Mouse (Mus musculus) cerebellum, adult (tissue): ENCODE data around the gene Rarres1.

Experiments
- ATAC-seq: cut with Nextera tagmentation; 2 replicates; pipeline ENCODE4 v1.9.2; 2017; ENCODE audit warnings: mild to moderate bottlenecking, moderate library complexity, mixed read lengths; ENCODE audit not compliant: insufficient number of reproducible peaks, low FRiP score, low TSS enrichment

The Rarres1 gene

GRCm38 (mm10) chr3:67515274-67515801, at the start of gene Rarres1:
TSS of gene Rarres1 (minus strand) at chr3:67515523.
- ATAC-seq = 0 out of 2 replicates have a peak, but pooled peaks have one; percentile 12

DNA sequence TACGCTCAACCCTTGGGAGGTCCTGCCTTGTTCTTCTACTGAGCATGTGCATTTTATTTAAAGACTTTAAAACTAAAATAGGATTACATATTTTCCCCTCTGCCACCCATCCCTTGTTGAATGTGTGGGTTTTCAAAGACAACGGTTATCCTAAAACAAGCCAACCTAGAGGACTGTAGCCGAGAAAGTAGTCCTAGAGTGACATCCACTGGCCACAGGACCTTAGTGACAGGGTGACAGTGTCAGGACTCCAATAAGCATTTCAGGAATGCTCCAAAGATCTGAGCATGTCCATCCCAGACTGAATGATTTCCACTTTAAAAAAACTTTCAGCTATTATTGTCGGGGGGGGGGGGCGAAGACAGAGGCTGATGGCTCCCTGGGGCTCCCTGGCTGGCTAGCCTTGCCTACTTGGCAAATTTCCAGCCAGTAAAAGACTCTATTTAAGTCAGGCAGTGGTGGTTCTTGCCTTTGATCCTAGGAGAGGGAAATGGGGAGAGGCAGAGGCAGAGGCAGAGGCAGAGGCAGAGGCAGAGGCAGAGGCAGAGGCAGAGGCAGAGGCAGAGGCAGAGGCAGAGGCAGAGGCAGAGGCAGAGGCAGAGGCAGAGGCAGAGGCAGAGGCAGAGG, 49.5 kb upstream of the Rarres1 start:
- no peak for ATAC-seq

GRCm38 (mm10) chr3:67557718-67558354, 42.5 kb upstream of the Rarres1 start:
- no peak for ATAC-seq

GRCm38 (mm10) chr3:67557200-67557651, 41.9 kb upstream of the Rarres1 start:
- no peak for ATAC-seq

DNA sequence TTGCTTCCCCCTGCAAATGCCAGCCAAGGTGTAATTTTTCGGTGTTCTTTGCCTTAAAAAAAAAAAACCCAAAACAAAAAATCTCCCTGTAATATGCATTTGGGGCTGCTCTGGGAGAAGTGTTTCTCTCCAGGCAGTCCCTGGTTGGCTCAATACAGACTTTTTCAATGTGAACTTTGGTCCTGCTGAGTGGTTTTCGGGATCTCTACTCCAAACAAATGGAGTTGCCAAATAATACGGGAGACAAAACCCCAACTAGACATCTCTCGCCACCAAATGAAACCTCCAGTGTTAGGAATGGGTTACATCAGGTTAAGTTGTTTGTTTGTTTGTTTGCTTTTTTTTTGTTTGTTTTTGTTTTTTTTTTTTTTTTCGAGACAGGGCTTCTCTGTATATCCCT, 39.9 kb upstream of the Rarres1 start:
- no peak for ATAC-seq

DNA sequence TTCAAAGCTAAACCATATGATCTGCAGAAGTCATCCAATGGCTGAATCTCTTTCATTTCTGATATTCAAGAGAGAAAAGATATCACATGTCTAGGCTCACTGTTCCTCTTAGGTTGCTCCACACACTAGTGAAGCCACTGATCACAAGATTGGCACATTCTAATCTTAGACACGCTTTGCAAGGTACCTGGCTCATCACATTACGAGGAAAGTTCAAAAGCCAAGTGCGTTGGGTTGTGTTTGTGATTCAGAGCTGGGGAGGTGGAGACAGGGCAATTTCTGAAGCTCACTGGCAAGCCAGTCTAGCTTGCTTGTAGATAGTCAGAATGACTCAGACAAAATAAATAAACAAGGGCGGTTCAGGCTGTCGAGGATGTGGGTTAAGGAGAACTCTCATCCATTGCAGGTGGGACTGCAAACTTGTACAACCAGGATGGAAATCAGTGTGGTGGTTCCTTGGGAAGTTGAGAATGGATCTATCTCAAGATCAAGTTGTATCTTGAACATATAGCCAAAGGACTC, 38.7 kb upstream of the Rarres1 start:
- ATAC-seq = no peak

DNA sequence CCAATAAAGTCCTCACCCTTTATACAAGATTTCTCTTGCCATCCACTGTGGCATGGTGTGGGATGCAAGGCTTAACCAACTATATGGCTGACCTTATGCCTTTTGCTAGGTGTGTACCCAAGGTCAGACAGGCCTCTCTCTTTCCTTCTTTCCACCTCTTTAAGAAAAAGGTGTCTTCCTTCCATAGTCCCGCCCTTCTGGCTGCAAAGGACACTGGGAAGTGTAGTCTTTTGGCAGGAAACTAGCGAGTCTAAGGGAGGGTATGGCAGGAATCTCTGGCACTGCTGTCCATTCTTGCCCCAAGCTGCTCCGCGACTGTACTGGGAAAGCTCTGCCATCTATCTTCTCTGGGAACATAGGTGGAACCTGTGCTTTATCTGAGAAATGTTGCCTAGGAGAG, 38.0 kb upstream of the Rarres1 start:
- peak; percentile 46; the same call in 1 of the 2 replicates for ATAC-seq

GRCm38 (mm10) chr3:67551193-67551592, 35.9 kb upstream of the Rarres1 start:
- ATAC-seq = no peak

- no peak for ATAC-seq
These were observed 28.3 kb upstream of the Rarres1 start for GRCm38 (mm10) chr3:67543630-67544029.

- no peak for ATAC-seq
These were observed 9.4 kb upstream of the Rarres1 start for GRCm38 (mm10) chr3:67524768-67525167.

GRCm38 (mm10) chr3:67522709-67523108, 7.4 kb upstream of the Rarres1 start:
- no peak for ATAC-seq

DNA sequence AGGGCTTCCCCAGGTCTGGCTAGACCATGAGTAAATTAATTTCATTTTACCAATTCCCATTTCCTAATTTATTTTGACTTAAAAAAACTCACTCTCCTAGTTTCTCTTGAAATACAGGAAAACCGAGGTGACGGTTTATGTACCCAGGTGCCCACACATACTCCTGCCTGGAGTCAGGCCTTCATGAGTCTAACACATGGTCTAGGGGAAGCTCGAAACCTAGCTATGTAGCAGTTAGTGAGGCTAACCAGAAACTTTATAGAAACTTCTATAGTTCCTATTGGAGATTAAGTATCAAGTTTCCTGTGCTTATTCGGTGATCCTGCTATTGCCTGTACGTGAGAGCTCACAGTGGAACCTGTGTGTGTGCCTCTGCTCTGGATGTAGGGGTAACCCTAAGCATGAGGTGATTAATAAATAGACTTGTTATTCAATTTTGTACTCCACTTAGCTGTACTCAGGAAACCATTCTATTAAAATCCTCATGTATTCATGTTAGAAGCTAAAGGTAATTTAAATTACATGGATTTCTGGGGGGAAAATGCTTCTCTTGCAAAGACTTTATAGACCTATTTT, 5.3 kb upstream of the Rarres1 start:
- no peak for ATAC-seq

DNA sequence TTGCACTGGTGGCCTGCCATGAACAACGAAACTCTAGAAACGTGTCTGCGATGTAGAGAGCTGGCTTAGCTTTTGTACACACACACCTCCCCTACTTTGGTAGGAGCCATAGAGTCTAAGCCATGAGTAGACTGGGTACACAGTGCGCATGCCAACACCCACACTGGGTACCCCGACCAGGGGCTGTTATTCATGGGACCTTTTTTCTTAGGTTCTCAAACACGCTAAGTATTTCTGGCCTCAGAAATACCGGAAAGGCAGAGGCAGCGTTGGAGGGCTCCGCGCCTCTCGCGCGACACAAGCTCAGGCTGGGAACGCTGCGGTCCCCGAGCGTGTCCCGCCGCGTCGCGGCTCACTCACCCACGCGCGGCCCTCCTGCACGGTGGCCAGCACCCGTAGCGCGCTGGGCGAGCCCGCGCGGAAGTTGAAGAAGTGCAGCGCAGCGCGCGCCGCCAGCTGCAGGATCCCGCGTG, 486 bp downstream of the Rarres1 start:
- 0 out of 2 replicates have a peak, but pooled peaks have one; percentile 9 for ATAC-seq

DNA sequence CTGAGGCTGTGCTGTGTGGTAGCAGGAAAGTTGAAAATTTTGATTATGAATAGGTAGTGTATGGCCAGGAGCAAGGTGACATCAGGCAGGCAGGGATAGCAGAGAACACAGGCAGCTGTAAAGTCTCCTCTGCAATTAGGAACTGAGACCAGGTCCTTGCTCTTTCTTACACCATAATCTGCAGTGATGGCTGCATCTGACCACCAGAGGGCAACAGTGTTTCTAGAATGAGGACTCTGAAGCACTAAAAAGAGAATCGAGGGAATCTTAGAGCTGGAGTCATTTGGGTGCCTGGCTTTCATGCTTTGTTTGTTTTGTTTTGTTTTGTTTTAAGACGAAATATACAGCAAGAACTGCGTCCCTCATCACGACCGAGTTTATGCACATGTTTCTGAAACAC, 2.5 kb downstream of the Rarres1 start:
- ATAC-seq = peak; percentile 68

GRCm38 (mm10) chr3:67508216-67508892, 7.0 kb downstream of the Rarres1 start:
- no peak for ATAC-seq

DNA sequence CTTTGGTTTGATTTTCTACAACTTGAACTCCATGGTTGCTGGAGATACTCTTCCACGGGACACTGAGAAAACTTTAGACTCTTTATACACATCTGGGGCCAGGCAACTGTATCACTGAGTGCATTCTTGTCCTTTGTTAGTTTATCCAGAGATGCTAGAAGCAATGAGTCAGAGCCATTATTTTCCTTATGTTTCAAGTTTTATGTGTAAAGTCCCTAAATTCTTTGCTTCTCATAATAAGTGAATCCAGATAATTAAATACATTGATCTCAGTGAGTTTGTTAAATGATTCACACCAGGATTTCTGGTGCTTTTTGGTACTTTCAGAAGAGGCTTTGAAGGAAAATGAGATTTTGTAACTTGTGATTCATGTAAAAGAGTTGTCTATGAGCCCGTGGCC, 10.0 kb downstream of the Rarres1 start:
- ATAC-seq = no peak

DNA sequence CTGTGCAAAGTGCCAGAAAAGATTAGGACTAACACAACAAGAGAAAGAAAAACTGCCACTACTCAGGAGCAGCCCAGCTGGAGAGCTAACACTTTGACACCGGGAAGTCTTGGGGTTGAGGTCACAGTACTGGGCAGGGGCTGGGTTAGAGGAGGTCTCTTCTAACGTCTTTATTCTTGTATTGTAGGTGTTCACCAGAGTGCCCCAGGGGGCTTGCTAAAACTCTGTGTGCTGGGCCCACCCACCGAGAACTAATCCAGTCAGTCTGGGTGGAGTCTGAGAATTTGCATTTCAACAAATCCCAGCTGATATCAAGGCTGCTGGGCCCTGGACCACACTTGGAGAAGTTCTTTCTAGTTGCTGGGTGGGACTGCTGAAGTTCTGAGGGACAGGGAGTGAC, 11.4 kb downstream of the Rarres1 start:
- no peak for ATAC-seq

- no peak for ATAC-seq
These were observed 15.9 kb downstream of the Rarres1 start for GRCm38 (mm10) chr3:67499406-67499791.

DNA sequence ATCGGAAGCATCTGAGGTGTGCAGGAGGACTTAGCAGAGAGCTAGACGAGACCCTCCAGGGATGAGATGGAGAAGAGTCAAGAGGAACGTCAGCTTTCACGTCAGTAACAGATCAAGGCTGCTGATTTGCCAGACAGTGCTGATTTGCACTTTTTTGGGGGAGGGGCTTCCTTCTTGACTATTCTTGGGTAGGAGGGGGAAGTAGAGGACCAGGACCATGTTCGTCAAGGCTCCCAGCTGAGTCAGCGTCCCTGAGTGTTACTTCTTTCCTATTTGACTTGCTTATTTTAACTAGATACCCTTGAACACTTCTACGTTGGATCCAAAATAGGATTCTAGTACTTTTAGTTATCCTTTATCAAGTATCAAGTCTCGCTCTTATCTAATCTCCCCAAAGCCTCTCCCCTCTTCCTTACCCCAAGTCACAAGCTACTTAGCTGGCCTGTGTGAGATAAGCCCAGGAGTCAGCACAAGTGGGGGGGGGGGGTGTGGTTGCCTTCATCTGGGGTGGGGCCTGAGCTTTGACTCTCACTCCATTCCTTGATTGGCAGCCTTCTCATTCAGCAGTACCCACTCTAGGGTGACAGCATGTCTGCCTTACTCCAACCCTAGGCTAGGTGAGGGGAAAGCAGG, 16.4 kb downstream of the Rarres1 start:
- no peak for ATAC-seq

DNA sequence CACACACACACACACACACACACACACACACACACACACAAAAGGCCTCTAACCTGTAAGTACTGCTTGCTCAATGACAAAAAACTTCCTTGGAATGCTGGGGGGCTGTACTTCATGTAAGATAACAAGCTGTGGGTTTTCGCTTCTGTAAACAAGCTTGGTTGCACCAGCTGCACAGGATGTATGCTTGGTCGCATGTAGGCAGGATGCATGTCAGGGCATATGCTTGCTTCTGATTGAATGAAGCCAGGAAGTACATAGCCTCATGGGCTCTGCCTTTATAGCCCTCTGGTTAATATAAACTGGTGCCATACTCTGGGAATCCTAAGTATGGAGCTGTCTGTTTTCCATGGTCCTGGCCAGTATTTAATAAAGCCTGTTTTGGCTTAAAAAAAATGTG, 17.3 kb downstream of the Rarres1 start:
- no peak for ATAC-seq
